Mouse (Mus musculus) myocyte (in vitro differentiated cells): ENCODE measurements at regions not wholly inside any gene's neighbourhood (a gene's known extent, or its start where the extent isn't known, plus 50 kb on each side); places are given as distances from the start of the nearest gene placed in this dataset.

Experiments used
- H3K27me3 ChIP-seq: one replicate; pipeline ENCODE4 v1.6.1; 2011; ENCODE audit not compliant: control insufficient read depth, insufficient read depth, insufficient read length
- H3K36me3 ChIP-seq: one replicate; pipeline ENCODE4 v1.6.1; 2011; ENCODE audit not compliant: control insufficient read depth, insufficient read depth
- H3K4me2 ChIP-seq: one replicate; pipeline ENCODE4 v1.6.1; 2011; ENCODE audit warnings: low read depth, control low read depth
- H3K4me3 ChIP-seq: one replicate; pipeline ENCODE4 v1.5.1; 2011; ENCODE audit warnings: mild to moderate bottlenecking, control low read depth, moderate library complexity
- H3K79me2 ChIP-seq: one replicate; pipeline ENCODE4 v1.6.1; 2011; ENCODE audit not compliant: control insufficient read depth, insufficient read depth
- H3ac ChIP-seq: one replicate; pipeline ENCODE4 v1.6.1; 2011; ENCODE audit not compliant: control insufficient read depth, insufficient read length
- CEBPB ChIP-seq: IDR thresholded peaks from 2 replicates; pipeline ENCODE4 v1.6.1; 2011; ENCODE audit warnings: mild to moderate bottlenecking, moderate library complexity; ENCODE audit not compliant: poor library complexity, insufficient read depth, severe bottlenecking
- E2F4 ChIP-seq: IDR thresholded peaks from one replicate; pipeline ENCODE4 v1.6.1; 2011; ENCODE audit warnings: mild to moderate bottlenecking, control low read depth, moderate library complexity; ENCODE audit not compliant: insufficient read depth
- MAX ChIP-seq: IDR thresholded peaks from one replicate; pipeline ENCODE4 v1.6.1; 2011; ENCODE audit warnings: low read depth, mild to moderate bottlenecking, control low read depth
- MYOD1 ChIP-seq, 3 experiments: IDR thresholded peaks; one replicate each; pipeline ENCODE4 v1.6.1; 2011; ENCODE audit warnings: control low read depth in 2 of 3, low read depth in 2 of 3, mild to moderate bottlenecking in 2 of 3, moderate library complexity in 1 of 3; ENCODE audit not compliant: insufficient read length in 2 of 3, control insufficient read depth in 1 of 3
- MYOG ChIP-seq, 3 experiments: IDR thresholded peaks; one replicate each; pipeline ENCODE4 v1.6.1; 2011; ENCODE audit warnings: control low read depth in 2 of 3, low read depth in 2 of 3, mild to moderate bottlenecking in 2 of 3; ENCODE audit not compliant: insufficient read length in 2 of 3, control insufficient read depth in 1 of 3, insufficient read depth in 1 of 3
- POLR2A ChIP-seq: IDR thresholded peaks from one replicate; pipeline ENCODE4 v1.6.1; 2011; ENCODE audit warnings: low read depth, mild to moderate bottlenecking, control low read depth, moderate library complexity; ENCODE audit not compliant: insufficient read length
- POLR2AphosphoS2 ChIP-seq: IDR thresholded peaks from one replicate; pipeline ENCODE4 v1.6.1; 2011; ENCODE audit warnings: low read depth, control low read depth; ENCODE audit not compliant: insufficient read length
- REST ChIP-seq: IDR thresholded peaks from one replicate; pipeline ENCODE4 v1.6.1; 2011; ENCODE audit warnings: mild to moderate bottlenecking, control low read depth, moderate library complexity; ENCODE audit not compliant: insufficient read depth, insufficient read length
- SRF ChIP-seq: IDR thresholded peaks from one replicate; pipeline ENCODE4 v1.6.1; 2011; ENCODE audit warnings: low read depth; ENCODE audit not compliant: control insufficient read depth, insufficient read length
- TCF12 ChIP-seq: IDR thresholded peaks from one replicate; pipeline ENCODE4 v1.6.1; 2011; ENCODE audit warnings: mild to moderate bottlenecking, control low read depth; ENCODE audit not compliant: poor library complexity, insufficient read depth, severe bottlenecking
- TCF3 ChIP-seq: IDR thresholded peaks from one replicate; pipeline ENCODE4 v1.6.1; 2011; ENCODE audit warnings: low read depth, control low read depth; ENCODE audit not compliant: insufficient read length
- USF1 ChIP-seq: IDR thresholded peaks from one replicate; pipeline ENCODE4 v1.6.1; 2011; ENCODE audit warnings: low read depth, mild to moderate bottlenecking, control low read depth, moderate library complexity

GRCm38 (mm10) chr14:99635556-99636150 lies 337.2 kb downstream of the Klf5 start:
- TF ChIP-seq MYOG (IDR thresholded peaks at IDR 0.05; ENCODE audit: control insufficient read depth in 1 of 3, insufficient read depth in 1 of 3, insufficient read length in 2 of 3, low read depth in 2 of 3) (no peak), CEBPB (no peak), POLR2AphosphoS2 (no peak), E2F4 (no peak), REST (no peak), POLR2A (no peak), SRF (no peak), TCF12 (no peak), MYOD1 (IDR thresholded peaks at IDR 0.05; ENCODE audit: control insufficient read depth in 1 of 3, insufficient read length in 2 of 3, low read depth in 2 of 3) (no peak), USF1 (no peak), MAX (no peak), TCF3 (no peak)
- Histone ChIP-seq H3K36me3 (no peaks in the 10 kb centered on the region), H3K79me2 (no peaks in the 10 kb centered on the region), H3K4me2 (no peak overlapping the region), H3K27me3 (no peaks in the 10 kb centered on the region), H3ac (no peak overlapping the region), H3K4me3 (no peak overlapping the region)

GRCm38 (mm10) chr14:99641475-99642453 lies 343.3 kb downstream of the Klf5 start:
- Histone ChIP-seq H3K27me3 (no peaks in the 10 kb centered on the region), H3K36me3 (no peaks in the 10 kb centered on the region), H3ac (no peak overlapping the region), H3K79me2 (no peaks in the 10 kb centered on the region), H3K4me3 (no peak overlapping the region), H3K4me2 (no peak overlapping the region)
- TF ChIP-seq POLR2AphosphoS2 (no peak), SRF (no peak), CEBPB (no peak), MYOD1 (IDR thresholded peaks at IDR 0.05; ENCODE audit: control insufficient read depth in 1 of 3, insufficient read length in 2 of 3, low read depth in 2 of 3) (no peak), TCF3 (no peak), TCF12 (no peak), USF1 (no peak), MYOG (IDR thresholded peaks at IDR 0.05; ENCODE audit: control insufficient read depth in 1 of 3, insufficient read depth in 1 of 3, insufficient read length in 2 of 3, low read depth in 2 of 3) (no peak), POLR2A (no peak), E2F4 (no peak), REST (no peak), MAX (no peak)

GRCm38 (mm10) chr14:99646323-99646722 lies 347.8 kb downstream of the Klf5 start:
- no peak for TF ChIP-seq POLR2AphosphoS2
- H3K4me2 ChIP-seq = no peak overlapping the region
- no peaks in the 10 kb centered on the region for H3K79me2 ChIP-seq
- H3K36me3 ChIP-seq = no peaks in the 10 kb centered on the region
- H3K4me3 ChIP-seq = no peak overlapping the region
- no peaks in the 10 kb centered on the region for H3K27me3 ChIP-seq
- H3ac ChIP-seq = no peak overlapping the region

- Histone ChIP-seq H3ac (no peak overlapping the region), H3K4me3 (no peak overlapping the region), H3K79me2 (no peaks in the 10 kb centered on the region), H3K4me2 (no peak overlapping the region), H3K36me3 (no peaks in the 10 kb centered on the region), H3K27me3 (no peaks in the 10 kb centered on the region)
- TF ChIP-seq POLR2A (no peak), TCF12 (no peak), MAX (no peak), SRF (no peak), CEBPB (no peak), USF1 (no peak), E2F4 (no peak), TCF3 (no peak), POLR2AphosphoS2 (no peak), REST (no peak), MYOG (IDR thresholded peaks at IDR 0.05; ENCODE audit: control insufficient read depth in 1 of 3, insufficient read depth in 1 of 3, insufficient read length in 2 of 3, low read depth in 2 of 3) (no peak)
Observed at GRCm38 (mm10) chr14:99674399-99674798, 375.9 kb downstream of the Klf5 start.
